Mouse (Mus musculus): Measurements from ENCODE around the gene Arhgap20. TPM values are rescaled to one million over a fixed set of nuclear protein-coding genes. Genes with fewer than 3 reads are reported as not detected.

The Arhgap20 gene
- total RNA-seq, 2 experiments from 2014 or later: 1.9 to 3.1 TPM

- DNase-seq: no peak
These were observed 33.1 kb downstream of the Arhgap20 start for GRCm38 (mm10) chr9:51798251-51798650.

- DNase-seq: peak; percentile 44 to 48
These were observed 34.0 kb downstream of the Arhgap20 start for GRCm38 (mm10) chr9:51799156-51799555.

- DNase-seq: no peak
These were observed 42.1 kb downstream of the Arhgap20 start for GRCm38 (mm10) chr9:51807272-51807671.

GRCm38 (mm10) chr9:51812931-51813330 is 47.8 kb downstream of the Arhgap20 start:
- peak; percentile 43 to 46 for DNase-seq

GRCm38 (mm10) chr9:51824516-51824915 is 59.4 kb downstream of the Arhgap20 start:
- no peak for DNase-seq

GRCm38 (mm10) chr9:51831596-51831995 is 66.5 kb downstream of the Arhgap20 start:
- no peak for DNase-seq

GRCm38 (mm10) chr9:51832368-51832767 is 67.2 kb downstream of the Arhgap20 start:
- no peak for DNase-seq

- DNase-seq: no peak
These were observed 72.6 kb downstream of the Arhgap20 start for GRCm38 (mm10) chr9:51837716-51838115.

- peak; percentile 64 to 74 for DNase-seq
These were observed 78.1 kb downstream of the Arhgap20 start for GRCm38 (mm10) chr9:51843216-51843615.

GRCm38 (mm10) chr9:51845796-51846195 is 80.7 kb downstream of the Arhgap20 start:
- no peak for DNase-seq

GRCm38 (mm10) chr9:51853772-51854171 is 88.6 kb downstream of the Arhgap20 start:
- no peak for DNase-seq

GRCm38 (mm10) chr9:51864273-51864672 is 99.1 kb downstream of the Arhgap20 start:
- DNase-seq: no peak

- DNase-seq: no peak
These were observed 101.5 kb downstream of the Arhgap20 start for GRCm38 (mm10) chr9:51866634-51867033.

- DNase-seq: peak in 1 of 2 experiments; percentile 22
These were observed 103.9 kb downstream of the Arhgap20 start for GRCm38 (mm10) chr9:51869056-51869455.

- no peak for DNase-seq
These were observed 109.2 kb downstream of the Arhgap20 start for GRCm38 (mm10) chr9:51874348-51874747.

GRCm38 (mm10) chr9:51875531-51875930 is 110.4 kb downstream of the Arhgap20 start:
- DNase-seq: peak; percentile 17 to 28

- DNase-seq: peak; percentile 52 to 64
These were observed 116.2 kb downstream of the Arhgap20 start for GRCm38 (mm10) chr9:51881386-51881785.

- DNase-seq: peak; percentile 58 to 62
These were observed 116.7 kb downstream of the Arhgap20 start for GRCm38 (mm10) chr9:51881881-51882280.

GRCm38 (mm10) chr9:51883319-51883718 is 118.2 kb downstream of the Arhgap20 start:
- DNase-seq: peak; percentile 76 to 82

- no peak for DNase-seq
These were observed 127.8 kb downstream of the Arhgap20 start for GRCm38 (mm10) chr9:51892921-51893320.

Data from adrenal gland, postnatal 36 days (tissue).